Mouse (Mus musculus) olfactory bulb, adult 2 months (tissue): ENCODE results near the gene Xab2.

Source experiments
- CTCF ChIP-seq: fragments of 200-500 bp; IDR thresholded peaks from 2 replicates; pipeline ENCODE4 v1.5.1; 2012; ENCODE audit warnings: low read depth, mild to moderate bottlenecking, low read length, moderate library complexity; ENCODE audit not compliant: insufficient read depth
- POLR2A ChIP-seq: fragments of 200-500 bp; IDR thresholded peaks from 2 replicates; pipeline ENCODE4 v1.6.1; 2012; ENCODE audit warnings: mild to moderate bottlenecking, low read depth, low read length, moderate library complexity; ENCODE audit not compliant: insufficient read depth

- no peak for TF ChIP-seq POLR2A
- no peak for TF ChIP-seq CTCF
These were observed 33.8 kb upstream of the Xab2 start for GRCm38 (mm10) chr8:3654726-3655508.
